Mouse (Mus musculus) intestine, embryonic 14.5 days (tissue): ENCODE measurements around the gene 1600014C23Rik. TPM values are rescaled to one million over a fixed set of nuclear protein-coding genes. Genes with fewer than 3 reads are reported as not detected.
A peak's percentile ranks its signal among the peaks of the same experiment; 100 is the strongest.

Experiments used
- ATAC-seq: fragments of 200-750 bp; cut with Nextera tagmentation; replicated peaks from 2 replicates; pipeline ENCODE4 v1.8.0; 2017; ENCODE audit warnings: low read depth, moderate number of reproducible peaks, moderate TSS enrichment, moderate library complexity; ENCODE audit not compliant: low FRiP score, low TSS enrichment
- DNase-seq: peaks from one replicate; pipeline ENCODE4 v3.0.0-alpha.2; 2018; ENCODE audit warnings: low spot score
- H3K27ac ChIP-seq: fragments of 300-500 bp; sonication (generic); 2 replicates; pipeline ENCODE4 v1.5.1; 2014; ENCODE audit warnings: low read depth, mild to moderate bottlenecking, control low read depth
- H3K27me3 ChIP-seq: fragments of 300-500 bp; sonication (generic); replicated peaks from 2 replicates; pipeline ENCODE4 v1.6.1; 2014; ENCODE audit warnings: low read length, control low read depth; ENCODE audit not compliant: control insufficient read depth, insufficient read depth
- H3K36me3 ChIP-seq: fragments of 300-500 bp; sonication (generic); 2 replicates; pipeline ENCODE4 v1.6.1; 2014; ENCODE audit warnings: low read length, control low read depth; ENCODE audit not compliant: control insufficient read depth, insufficient read depth
- H3K4me1 ChIP-seq: fragments of 300-500 bp; sonication (generic); replicated peaks from 2 replicates; pipeline ENCODE4 v1.6.1; 2014; ENCODE audit warnings: low read length, control low read depth, mixed read lengths; ENCODE audit not compliant: control insufficient read depth, insufficient read depth
- H3K4me2 ChIP-seq: fragments of 300-500 bp; sonication (generic); 2 replicates; pipeline ENCODE4 v1.6.1; 2014; ENCODE audit warnings: low read length
- H3K4me3 ChIP-seq: fragments of 300-500 bp; sonication (generic); 2 replicates; pipeline ENCODE4 v1.5.1; 2014; ENCODE audit warnings: low read depth, low read length, control low read depth, mixed read lengths
- H3K9ac ChIP-seq: fragments of 300-500 bp; sonication (generic); 2 replicates; pipeline ENCODE4 v1.6.1; 2014; ENCODE audit warnings: mild to moderate bottlenecking, low read length
- H3K9me3 ChIP-seq: fragments of 300-500 bp; sonication (generic); 2 replicates; pipeline ENCODE4 v1.6.1; 2016; ENCODE audit warnings: low read length, control low read depth; ENCODE audit not compliant: control insufficient read depth
- WGBS: fragments of 180-500 bp; shearing (Covaris S2); extraction: QIAGEN DNeasy Blood & Tissue Kit; methylation state at CpG from one replicate; pipeline ENCODE4 v1.1.7; 2014; 5-methylcytosine and 5-hydroxymethylcytosine counted together
- polyA plus RNA-seq: library from polyadenylated mRNA; unstranded; fragments of >200 nt; fragmentation: Nextera tagmentation; extraction: Ambion mirVana; gene quantifications from 2 replicates; pipeline ENCODE4 v1.2.1, GENCODE M21; 2014

1600014C23Rik gene
- polyA plus RNA-seq, 1 experiment from 2014 or later: not detected

- H3K9ac ChIP-seq: no peak overlapping the region
- no peaks in the 10 kb centered on the region for H3K36me3 ChIP-seq
- WGBS: 79% methylated on average over 8 of the region's 8 CpGs
- no peak overlapping the region for H3K4me2 ChIP-seq
- peaks cover 11% of the 10 kb centered on the region; the same call in 1 of the 2 replicates for H3K4me1 ChIP-seq
- no peak for ATAC-seq
- H3K4me3 ChIP-seq: no peak overlapping the region
- no peaks in the 10 kb centered on the region for H3K27me3 ChIP-seq
- no peak overlapping the region for H3K27ac ChIP-seq
- DNase-seq: no peak
- no peaks in the 10 kb centered on the region for H3K9me3 ChIP-seq
These were observed 24.3 kb upstream of the 1600014C23Rik start for GRCm38 (mm10) chr17:45757932-45758331.

DNA sequence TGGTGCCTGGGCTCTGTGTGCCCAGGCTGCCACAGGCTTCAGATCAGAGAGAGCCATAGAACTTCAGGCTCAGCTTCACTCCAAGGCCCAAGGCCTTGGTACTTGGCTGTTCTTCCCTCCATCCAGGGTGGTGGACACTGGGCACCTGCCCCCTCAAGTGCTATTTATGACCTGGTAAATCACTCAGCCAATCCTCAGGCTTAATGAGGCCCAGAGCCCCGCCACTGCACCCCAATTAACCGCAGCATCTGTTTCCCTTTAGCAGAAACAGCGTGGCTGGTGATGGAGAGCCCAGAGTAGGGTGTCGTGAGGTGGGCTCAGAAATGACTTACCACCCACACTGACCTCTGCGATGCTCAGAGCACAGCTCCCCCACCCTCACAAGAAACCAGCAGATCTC is 23.2 kb upstream of the 1600014C23Rik start:
- Histone ChIP-seq H3K9me3 (no peaks in the 10 kb centered on the region), H3K36me3 (no peaks in the 10 kb centered on the region), H3K4me3 (no peak overlapping the region), H3K4me2 (no peak overlapping the region), H3K27ac (no peak overlapping the region), H3K4me1 (peaks cover 13% of the 10 kb centered on the region; the same call in 1 of the 2 replicates), H3K27me3 (no peaks in the 10 kb centered on the region), H3K9ac (no peak overlapping the region)
- ATAC-seq (no peak), DNase-seq (no peak)
- WGBS: 48% methylated on average over 5 of the region's 5 CpGs

DNA sequence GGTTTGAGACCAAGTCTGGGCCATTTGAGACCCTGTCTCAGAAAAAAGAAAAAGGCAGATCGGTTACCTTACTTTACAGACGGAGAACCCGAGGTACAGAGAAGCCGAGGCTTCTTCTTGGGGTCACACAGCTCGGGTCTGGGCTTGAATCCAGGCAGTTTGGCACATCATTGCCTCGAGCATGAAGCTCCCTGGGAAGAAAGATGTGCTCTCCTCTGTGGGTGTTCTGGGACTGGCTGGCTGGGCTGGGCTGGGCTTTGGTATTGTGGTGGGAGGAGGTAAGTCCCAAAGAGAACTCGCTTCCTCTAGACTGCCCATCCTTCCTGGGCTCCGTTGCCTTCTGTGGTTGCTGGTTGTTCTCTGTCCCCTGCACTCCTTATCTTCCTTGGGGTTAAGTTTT is 22.7 kb upstream of the 1600014C23Rik start:
- H3K36me3 ChIP-seq: no peaks in the 10 kb centered on the region
- no peaks in the 10 kb centered on the region for H3K9me3 ChIP-seq
- H3K4me2 ChIP-seq: no peak overlapping the region
- H3K4me1 ChIP-seq: peaks cover 9% of the 10 kb centered on the region; the same call in 1 of the 2 replicates
- no peak overlapping the region for H3K9ac ChIP-seq
- ATAC-seq (no peak), DNase-seq (no peak)
- 73% methylated on average over 8 of the region's 8 CpGs for WGBS
- no peak overlapping the region for H3K27ac ChIP-seq
- H3K27me3 ChIP-seq: no peaks in the 10 kb centered on the region
- H3K4me3 ChIP-seq: no peak overlapping the region

- Histone ChIP-seq H3K4me3 (no peak overlapping the region), H3K9me3 (no peaks in the 10 kb centered on the region), H3K27ac (no peak overlapping the region), H3K4me1 (0 out of 2 replicates have a peak, but pooled peaks cover 5% of the 10 kb centered on the region), H3K36me3 (no peaks in the 10 kb centered on the region), H3K9ac (no peak overlapping the region), H3K27me3 (no peaks in the 10 kb centered on the region), H3K4me2 (no peak overlapping the region)
- DNase-seq (no peak), ATAC-seq (no peak; the same call in 1 of the 2 replicates)
- WGBS: 85% methylated on average over 13 of the region's 13 CpGs
These were observed 20.7 kb upstream of the 1600014C23Rik start for GRCm38 (mm10) chr17:45754186-45754862.

DNA sequence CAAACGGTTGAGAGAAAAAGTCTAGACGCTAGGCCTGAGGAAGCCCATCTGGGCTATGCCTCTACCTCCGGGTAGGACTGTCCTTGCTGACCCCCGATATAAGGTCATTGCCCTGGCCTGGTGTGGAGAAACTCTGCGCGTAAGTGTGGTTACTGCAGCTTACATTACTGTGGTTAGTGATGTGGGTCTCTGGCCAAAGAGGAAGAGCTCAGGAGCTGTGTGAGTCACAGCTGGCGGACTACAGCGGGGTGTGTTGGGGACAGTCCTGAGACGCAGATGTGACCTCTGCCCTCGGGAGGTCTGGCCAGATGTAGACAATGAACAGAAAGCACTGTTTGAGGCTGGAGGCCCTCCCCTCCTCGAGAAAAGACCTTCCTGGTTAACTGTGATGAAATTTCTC is 19.0 kb upstream of the 1600014C23Rik start:
- Histone ChIP-seq H3K27me3 (no peaks in the 10 kb centered on the region), H3K4me3 (no peak overlapping the region), H3K4me1 (0 out of 2 replicates have a peak, but pooled peaks cover 5% of the 10 kb centered on the region), H3K9ac (no peak overlapping the region), H3K4me2 (no peak overlapping the region), H3K9me3 (no peaks in the 10 kb centered on the region), H3K36me3 (no peaks in the 10 kb centered on the region), H3K27ac (no peak overlapping the region)
- no peak for DNase-seq
- ATAC-seq: no peak
- WGBS: 36% methylated on average over 11 of the region's 11 CpGs

DNA sequence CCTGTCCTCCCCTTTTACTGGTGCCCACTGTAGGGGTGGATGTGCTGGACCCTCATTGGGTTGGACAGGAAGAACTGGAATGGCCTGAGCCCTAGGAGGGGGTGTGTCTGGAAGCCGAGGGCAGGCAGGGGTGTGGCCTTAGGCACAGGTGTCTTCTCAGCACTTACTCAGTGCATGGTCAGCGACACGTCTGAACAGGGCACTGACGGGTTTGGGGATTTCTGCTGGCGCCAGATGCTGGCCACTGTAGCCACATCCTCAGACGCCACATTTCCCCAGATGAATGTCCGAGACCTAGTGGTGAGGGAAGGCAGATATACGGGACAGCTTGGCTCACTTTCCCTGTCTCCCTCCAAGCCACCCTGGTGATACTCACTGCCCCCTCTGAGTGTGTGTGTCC is 18.4 kb upstream of the 1600014C23Rik start:
- DNase-seq: no peak
- H3K9me3 ChIP-seq: no peaks in the 10 kb centered on the region
- no peaks in the 10 kb centered on the region for H3K36me3 ChIP-seq
- 73% methylated on average over 8 of the region's 8 CpGs for WGBS
- H3K4me1 ChIP-seq: 0 out of 2 replicates have a peak, but pooled peaks cover 5% of the 10 kb centered on the region
- H3K27me3 ChIP-seq: no peaks in the 10 kb centered on the region
- 0 out of 2 replicates have a peak, but pooled peaks have one; percentile 33 for ATAC-seq
- no peak overlapping the region for H3K4me2 ChIP-seq
- H3K27ac ChIP-seq: no peak overlapping the region
- no peak overlapping the region for H3K9ac ChIP-seq
- no peak overlapping the region for H3K4me3 ChIP-seq

DNA sequence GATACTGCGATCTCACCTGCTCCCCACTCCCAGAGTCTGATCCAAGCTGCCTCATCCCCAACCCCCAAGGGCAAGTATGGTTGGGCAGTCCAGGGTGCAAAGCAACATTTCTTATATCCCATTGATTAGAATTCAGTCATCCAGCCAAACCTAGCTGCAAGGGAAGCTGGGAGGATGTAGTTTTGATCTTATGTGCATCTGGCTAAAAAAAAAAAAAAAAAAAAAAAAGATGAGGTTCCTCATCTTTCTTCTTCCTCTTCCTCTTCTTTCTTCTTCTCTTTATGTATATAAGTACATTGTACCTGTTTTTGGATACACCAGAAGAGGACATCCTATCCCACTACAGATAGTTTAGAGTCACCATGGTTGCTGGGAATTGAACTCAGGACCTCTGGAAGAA is 17.7 kb upstream of the 1600014C23Rik start:
- H3K27ac ChIP-seq: no peak overlapping the region
- H3K9ac ChIP-seq: no peak overlapping the region
- H3K27me3 ChIP-seq: no peaks in the 10 kb centered on the region
- 95% methylated on average over 1 of the region's 1 CpGs for WGBS
- no peak overlapping the region for H3K4me3 ChIP-seq
- H3K4me2 ChIP-seq: no peak overlapping the region
- no peaks in the 10 kb centered on the region for H3K9me3 ChIP-seq
- no peak for ATAC-seq
- no peak for DNase-seq
- H3K4me1 ChIP-seq: 0 out of 2 replicates have a peak, but pooled peaks cover 5% of the 10 kb centered on the region
- no peaks in the 10 kb centered on the region for H3K36me3 ChIP-seq

- 62% methylated on average over 6 of the region's 6 CpGs for WGBS
- Histone ChIP-seq H3K27me3 (no peaks in the 10 kb centered on the region), H3K36me3 (no peaks in the 10 kb centered on the region), H3K4me3 (no peak overlapping the region), H3K4me1 (0 out of 2 replicates have a peak, but pooled peaks cover 5% of the 10 kb centered on the region), H3K9me3 (no peaks in the 10 kb centered on the region), H3K27ac (no peak overlapping the region), H3K9ac (no peak overlapping the region), H3K4me2 (no peak overlapping the region)
- ATAC-seq (no peak), DNase-seq (no peak)
These were observed 15.5 kb upstream of the 1600014C23Rik start for GRCm38 (mm10) chr17:45749100-45749499.
